Mouse (Mus musculus) embryonic facial prominence, embryonic 14.5 days (tissue): ENCODE measurements at regions not wholly inside any gene's neighbourhood (a gene's known extent, or its start where the extent isn't known, plus 50 kb on each side); places are given as distances from the start of the nearest gene placed in this dataset.

Experiments
- ATAC-seq: fragments of 200-750 bp; cut with Nextera tagmentation; 2 replicates; pipeline ENCODE4 v1.8.0; 2017; ENCODE audit warnings: low read depth, moderate number of reproducible peaks, moderate TSS enrichment
- DNase-seq: peaks from one replicate; pipeline ENCODE4 v3.0.0-alpha.2; 2015; ENCODE audit warnings: low spot score
- H3K27ac ChIP-seq: fragments of 300-500 bp; sonication (generic); replicated peaks from 2 replicates; pipeline ENCODE4 v1.5.1; 2014; ENCODE audit warnings: low read depth, mild to moderate bottlenecking, low read length, moderate library complexity
- H3K27me3 ChIP-seq: fragments of 300-500 bp; sonication (generic); replicated peaks from 2 replicates; pipeline ENCODE4 v1.6.1; 2014; ENCODE audit warnings: low read length; ENCODE audit not compliant: control insufficient read depth, insufficient read depth
- H3K36me3 ChIP-seq: fragments of 300-500 bp; sonication (generic); 2 replicates; pipeline ENCODE4 v1.6.1; 2014; ENCODE audit warnings: low read length, mixed read lengths; ENCODE audit not compliant: control insufficient read depth, insufficient read depth
- H3K4me1 ChIP-seq: fragments of 300-500 bp; sonication (generic); 2 replicates; pipeline ENCODE4 v1.6.1; 2014; ENCODE audit warnings: antibody characterized with exemption, low read length; ENCODE audit not compliant: control insufficient read depth, insufficient read depth
- H3K4me2 ChIP-seq: fragments of 300-500 bp; sonication (generic); 2 replicates; pipeline ENCODE4 v1.6.1; 2014; ENCODE audit warnings: low read depth, mild to moderate bottlenecking, low read length, moderate library complexity, mixed read lengths
- H3K4me3 ChIP-seq: fragments of 300-500 bp; sonication (generic); 2 replicates; pipeline ENCODE4 v1.5.1; 2014; ENCODE audit warnings: low read depth, mild to moderate bottlenecking, low read length
- H3K9ac ChIP-seq: fragments of 300-500 bp; sonication (generic); 2 replicates; pipeline ENCODE4 v1.6.1; 2014; ENCODE audit warnings: low read depth, mild to moderate bottlenecking, low read length, moderate library complexity, mixed read lengths
- H3K9me3 ChIP-seq: fragments of 300-500 bp; sonication (generic); 2 replicates; pipeline ENCODE4 v1.6.1; 2016; ENCODE audit warnings: low read length; ENCODE audit not compliant: control insufficient read depth
- WGBS: fragments of 180-500 bp; shearing (Covaris S2); extraction: QIAGEN DNeasy Blood & Tissue Kit; methylation state at CpG from one replicate; pipeline ENCODE4 v1.1.7; 2014; 5-methylcytosine and 5-hydroxymethylcytosine counted together

GRCm38 (mm10) chr1:105177015-105177762 lies 179.3 kb downstream of the Rnf152 start:
- no peak overlapping the region for H3K9ac ChIP-seq
- H3K4me1 ChIP-seq, result peaks cover 13% of the 10 kb centered on the region
- WGBS, result 72% methylated on average over 10 of the region's 10 CpGs
- no peaks in the 10 kb centered on the region for H3K36me3 ChIP-seq
- DNase-seq (no peak), ATAC-seq (no peak)
- no peak overlapping the region for H3K4me2 ChIP-seq
- no peaks in the 10 kb centered on the region for H3K27me3 ChIP-seq
- H3K9me3 ChIP-seq, result no peaks in the 10 kb centered on the region
- H3K4me3 ChIP-seq, result no peak overlapping the region
- H3K27ac ChIP-seq, result no peak overlapping the region

- 60% methylated on average over 1 of the region's 1 CpGs for WGBS
- H3K36me3 ChIP-seq, result no peaks in the 10 kb centered on the region
Measured at GRCm38 (mm10) chr1:105170979-105171378, 185.5 kb downstream of the Rnf152 start.

GRCm38 (mm10) chr1:105170114-105170506 lies 186.4 kb downstream of the Rnf152 start:
- no peaks in the 10 kb centered on the region for H3K9me3 ChIP-seq
- no peaks in the 10 kb centered on the region for H3K36me3 ChIP-seq
- no peak for ATAC-seq
- H3K4me2 ChIP-seq, result no peak overlapping the region
- DNase-seq, result no peak
- no peak overlapping the region for H3K9ac ChIP-seq
- no peak overlapping the region for H3K27ac ChIP-seq
- H3K4me1 ChIP-seq, result no peaks in the 10 kb centered on the region
- 88% methylated on average over 4 of the region's 4 CpGs for WGBS
- no peak overlapping the region for H3K4me3 ChIP-seq
- H3K27me3 ChIP-seq, result no peaks in the 10 kb centered on the region

More at GRCm38 (mm10) chr1:105170979-105171378, 185.5 kb downstream of the Rnf152 start:
- no peak overlapping the region for H3K4me3 ChIP-seq
- H3K9ac ChIP-seq, result no peak overlapping the region
- no peak overlapping the region for H3K4me2 ChIP-seq
- no peak for DNase-seq
- H3K4me1 ChIP-seq, result no peaks in the 10 kb centered on the region
- ATAC-seq, result no peak
- no peaks in the 10 kb centered on the region for H3K9me3 ChIP-seq
- no peak overlapping the region for H3K27ac ChIP-seq
- H3K27me3 ChIP-seq, result no peaks in the 10 kb centered on the region

- no peak overlapping the region for H3K9ac ChIP-seq
- H3K4me3 ChIP-seq, result no peak overlapping the region
- no peaks in the 10 kb centered on the region for H3K36me3 ChIP-seq
- no peak overlapping the region for H3K27ac ChIP-seq
- H3K4me2 ChIP-seq, result no peak overlapping the region
- H3K4me1 ChIP-seq, result no peaks in the 10 kb centered on the region
- DNase-seq, result no peak
- 83% methylated on average over 1 of the region's 1 CpGs for WGBS
- ATAC-seq, result no peak
- no peaks in the 10 kb centered on the region for H3K9me3 ChIP-seq
- no peaks in the 10 kb centered on the region for H3K27me3 ChIP-seq
Measured at GRCm38 (mm10) chr1:105169455-105170113, 186.9 kb downstream of the Rnf152 start.

- WGBS, result 79% methylated on average over 1 of the region's 1 CpGs
- no peak for DNase-seq
- no peak for ATAC-seq
Measured at GRCm38 (mm10) chr1:105168808-105169207, 187.7 kb downstream of the Rnf152 start.

GRCm38 (mm10) chr1:105157459-105158124 lies 198.9 kb downstream of the Rnf152 start:
- ATAC-seq, result no peak
- H3K9ac ChIP-seq, result no peak overlapping the region

More at GRCm38 (mm10) chr1:105168808-105169207, 187.7 kb downstream of the Rnf152 start:
- Histone ChIP-seq H3K27me3 (no peaks in the 10 kb centered on the region), H3K9ac (no peak overlapping the region), H3K4me2 (no peak overlapping the region), H3K36me3 (no peaks in the 10 kb centered on the region), H3K4me3 (no peak overlapping the region), H3K4me1 (no peaks in the 10 kb centered on the region), H3K27ac (no peak overlapping the region), H3K9me3 (no peaks in the 10 kb centered on the region)

GRCm38 (mm10) chr1:105152175-105152828 lies 204.2 kb downstream of the Rnf152 start:
- DNase-seq (no peak), ATAC-seq (no peak)
- Histone ChIP-seq H3K36me3 (no peaks in the 10 kb centered on the region), H3K27ac (no peak overlapping the region), H3K27me3 (no peaks in the 10 kb centered on the region), H3K4me3 (no peak overlapping the region), H3K4me2 (no peak overlapping the region), H3K4me1 (no peaks in the 10 kb centered on the region), H3K9ac (no peak overlapping the region), H3K9me3 (no peaks in the 10 kb centered on the region)
- WGBS, result 82% methylated on average over 6 of the region's 6 CpGs

More at GRCm38 (mm10) chr1:105157459-105158124, 198.9 kb downstream of the Rnf152 start:
- Histone ChIP-seq H3K27ac (no peak overlapping the region), H3K4me3 (no peak overlapping the region), H3K4me2 (no peak overlapping the region), H3K9me3 (no peaks in the 10 kb centered on the region), H3K36me3 (no peaks in the 10 kb centered on the region), H3K4me1 (no peaks in the 10 kb centered on the region), H3K27me3 (no peaks in the 10 kb centered on the region)
- WGBS, result 66% methylated on average over 2 of the region's 2 CpGs
- DNase-seq, result no peak

GRCm38 (mm10) chr1:105151466-105151846 lies 205.1 kb downstream of the Rnf152 start:
- no peak overlapping the region for H3K27ac ChIP-seq
- no peak overlapping the region for H3K9ac ChIP-seq
- WGBS, result 53% methylated on average over 1 of the region's 1 CpGs
- H3K4me2 ChIP-seq, result no peak overlapping the region
- DNase-seq, result no peak
- H3K4me1 ChIP-seq, result no peaks in the 10 kb centered on the region
- H3K27me3 ChIP-seq, result no peaks in the 10 kb centered on the region
- H3K9me3 ChIP-seq, result no peaks in the 10 kb centered on the region
- H3K36me3 ChIP-seq, result no peaks in the 10 kb centered on the region
- no peak overlapping the region for H3K4me3 ChIP-seq
- ATAC-seq, result no peak
